Mouse (Mus musculus) kidney, postnatal 4 days (tissue): ENCODE measurements around the gene Spcs2.

Experiments used
- DNase-seq, 2 experiments: peaks; one replicate each; pipeline ENCODE4 v3.0.0; 2021; ENCODE audit warnings: mixed read lengths in 2 of 2

Spcs2 gene

DNA sequence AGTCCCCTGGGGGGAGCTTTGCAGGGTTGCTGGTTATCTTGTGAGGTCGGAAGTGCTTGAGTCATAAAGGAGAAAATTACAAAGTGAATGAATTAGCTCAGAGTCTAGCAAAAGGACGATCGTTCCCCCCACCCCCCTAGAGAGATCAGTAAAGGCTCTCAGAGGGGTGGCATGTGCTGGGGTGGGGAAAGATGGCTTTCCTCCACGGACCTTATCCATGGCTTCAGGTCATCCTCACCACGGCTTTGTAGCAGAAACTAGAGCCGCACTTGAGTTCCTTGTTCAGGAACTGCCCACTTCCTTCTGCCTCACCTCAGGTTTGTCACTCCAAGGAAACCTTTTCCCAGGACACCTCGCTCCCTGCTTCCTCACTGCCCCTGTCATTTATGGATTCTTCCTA, at the start of gene Spcs2:
Gene Spcs2 (minus strand): TSS at position 101 of the 400 bp plus-strand sequence.
- DNase-seq = no peak

DNA sequence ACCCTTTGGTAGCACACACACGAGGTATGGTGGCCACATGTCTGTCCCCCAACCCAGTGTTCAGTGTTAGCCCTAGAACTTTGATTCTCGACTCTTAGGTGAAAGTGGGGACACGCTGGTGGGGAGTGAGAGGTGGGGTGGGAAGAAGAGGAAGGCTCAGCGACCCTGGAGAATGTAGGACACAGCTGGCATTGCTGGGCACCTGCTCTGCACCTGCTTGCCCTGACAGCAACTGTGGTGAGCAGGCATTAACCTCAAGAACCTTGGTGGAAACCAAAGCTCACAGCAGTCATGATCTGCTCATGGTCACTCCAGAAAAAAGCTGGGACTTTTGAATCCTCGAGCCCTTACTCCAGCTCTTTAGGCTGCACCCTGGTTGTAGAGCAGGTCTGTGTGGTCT, 47.8 kb upstream of the Spcs2 start:
- DNase-seq = no peak

DNA sequence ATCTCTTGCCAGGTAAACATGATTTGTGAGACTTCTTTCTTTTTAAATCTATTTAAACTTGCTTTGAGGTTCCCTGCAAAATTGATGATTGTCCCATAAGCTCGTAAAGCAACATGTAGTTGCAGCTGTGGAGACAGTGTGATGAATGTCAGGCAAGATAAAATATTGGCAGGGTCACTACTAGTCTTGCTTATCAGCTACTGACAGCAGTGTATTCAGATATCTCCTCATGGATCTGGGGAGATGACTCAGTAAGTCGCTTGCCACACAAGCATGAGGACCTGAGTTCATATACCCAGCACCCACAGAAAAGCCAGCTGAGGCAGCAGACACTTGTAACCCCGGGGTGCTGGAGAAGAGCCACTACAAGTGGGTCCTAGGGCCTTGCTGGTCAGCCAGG, 44.2 kb upstream of the Spcs2 start:
- DNase-seq = no peak

DNA sequence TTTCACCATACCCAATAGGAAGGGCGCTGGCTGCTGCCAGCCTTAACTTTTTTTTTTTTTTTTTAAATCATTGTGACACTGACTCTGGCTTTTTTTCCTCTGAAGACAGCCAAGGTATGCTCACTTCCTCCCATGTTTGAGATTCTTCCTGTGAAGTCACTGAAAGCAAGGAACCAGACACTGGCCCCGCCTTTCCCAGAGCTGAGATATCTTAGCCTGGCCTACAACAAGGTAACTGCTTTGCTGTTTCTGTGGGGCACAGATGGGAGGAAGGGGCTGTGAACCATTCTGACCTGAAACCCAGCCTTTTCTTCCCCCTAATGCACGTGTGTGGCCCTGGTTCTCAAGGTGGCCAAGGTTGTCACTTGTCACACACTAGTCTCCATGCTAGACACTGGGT, 43.1 kb upstream of the Spcs2 start:
- DNase-seq = no peak

DNA sequence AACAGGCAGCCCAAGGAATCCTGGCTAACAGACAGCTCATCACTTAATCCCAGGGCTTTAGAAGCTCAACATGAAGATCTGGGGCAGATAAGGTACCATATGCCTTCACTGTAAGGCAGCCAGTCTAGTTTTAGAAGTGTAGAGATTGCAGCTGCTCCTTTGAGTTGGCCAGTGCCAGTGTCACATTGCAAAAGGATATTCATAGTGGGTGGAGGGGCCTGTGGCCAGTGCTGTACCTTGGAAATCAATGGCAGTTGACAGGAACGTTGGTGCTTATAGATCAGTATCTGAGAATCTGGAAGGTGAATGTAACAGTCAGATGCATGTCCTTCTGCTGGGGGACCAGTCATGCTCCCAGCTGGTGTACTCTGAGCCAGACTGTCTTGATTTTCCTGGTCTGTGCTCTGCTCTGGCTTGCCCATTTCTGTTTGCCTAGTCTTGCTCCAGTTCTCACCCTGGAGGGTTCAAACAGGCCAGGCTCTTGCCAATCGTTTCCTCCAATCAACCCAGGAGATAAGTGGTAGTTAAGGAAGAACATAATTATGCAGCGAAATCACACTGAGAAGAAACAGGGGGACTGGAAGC, 41.3 kb upstream of the Spcs2 start:
- no peak for DNase-seq

DNA sequence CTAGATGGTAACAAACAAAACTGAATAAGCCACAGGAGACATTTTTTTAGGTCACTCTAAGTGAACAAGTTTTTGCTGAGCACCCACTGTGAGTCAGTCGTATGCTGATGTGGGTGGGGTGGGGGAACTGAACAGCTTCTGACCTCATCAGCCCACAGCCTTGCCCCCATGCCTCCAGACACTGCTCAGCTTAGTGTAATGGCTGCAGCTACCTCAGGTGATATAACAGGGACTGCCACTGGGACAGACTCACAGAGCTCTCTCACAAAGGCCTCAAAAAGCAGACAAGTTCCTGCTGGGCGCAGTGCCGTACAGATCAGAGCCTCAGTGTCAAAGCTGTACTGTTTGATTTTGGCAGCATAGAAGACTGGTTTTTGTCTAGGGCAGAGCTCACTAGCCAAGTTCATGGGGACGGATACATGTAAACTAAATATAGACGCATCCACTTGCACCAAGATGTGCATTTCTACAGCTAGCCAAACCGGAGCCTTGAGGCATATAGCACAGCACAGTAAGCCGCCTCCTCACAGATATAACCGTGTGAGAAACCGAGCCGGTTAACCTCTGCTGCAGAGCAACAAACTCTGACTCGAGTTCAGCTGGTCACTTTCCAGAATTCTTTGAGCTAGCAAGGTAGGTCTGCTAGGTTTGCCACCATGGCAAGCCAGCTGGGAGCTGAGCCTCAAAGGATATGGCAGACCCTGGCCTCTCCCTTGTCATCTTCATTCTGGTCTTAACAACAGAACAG, 39.8 kb upstream of the Spcs2 start:
- DNase-seq = no peak

DNA sequence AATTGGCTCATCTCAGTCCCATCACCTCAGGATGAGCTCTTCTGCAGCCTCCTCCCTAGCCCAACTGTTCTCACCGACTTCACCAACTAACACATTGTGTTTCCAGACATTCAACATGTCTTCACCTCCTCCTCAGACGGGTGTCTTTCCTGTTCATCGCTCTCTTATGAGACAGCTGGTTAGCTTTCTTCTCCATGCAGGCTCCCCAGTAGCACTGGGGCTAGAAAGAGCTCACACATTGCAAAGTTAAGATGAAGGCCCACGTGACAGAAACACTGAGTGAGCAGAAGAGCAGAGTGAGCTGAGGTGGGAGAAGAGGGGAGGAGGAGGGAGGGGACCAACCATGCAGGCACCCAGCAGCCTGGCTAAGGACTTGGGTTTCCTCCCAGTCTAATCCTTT, 38.9 kb upstream of the Spcs2 start:
- no peak for DNase-seq

DNA sequence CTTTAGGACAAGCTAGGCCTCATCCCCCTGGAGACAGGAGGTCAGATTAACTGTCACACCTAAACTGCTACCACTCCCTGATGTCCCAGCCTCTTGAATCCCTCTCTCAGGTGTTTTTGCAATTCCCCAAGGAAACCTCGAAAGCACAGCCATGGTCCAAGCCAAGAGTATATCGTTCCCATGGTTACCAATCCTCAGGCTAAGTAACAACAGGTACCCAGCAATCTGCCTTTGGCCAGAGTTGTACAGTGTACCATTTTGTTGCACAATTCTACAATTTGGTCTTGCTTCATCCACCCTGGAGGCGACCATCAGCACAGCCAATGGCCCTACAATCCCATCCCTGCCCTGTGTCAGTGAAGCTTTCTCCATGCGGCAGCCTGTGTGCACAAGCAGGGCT, 33.6 kb upstream of the Spcs2 start:
- no peak for DNase-seq

DNA sequence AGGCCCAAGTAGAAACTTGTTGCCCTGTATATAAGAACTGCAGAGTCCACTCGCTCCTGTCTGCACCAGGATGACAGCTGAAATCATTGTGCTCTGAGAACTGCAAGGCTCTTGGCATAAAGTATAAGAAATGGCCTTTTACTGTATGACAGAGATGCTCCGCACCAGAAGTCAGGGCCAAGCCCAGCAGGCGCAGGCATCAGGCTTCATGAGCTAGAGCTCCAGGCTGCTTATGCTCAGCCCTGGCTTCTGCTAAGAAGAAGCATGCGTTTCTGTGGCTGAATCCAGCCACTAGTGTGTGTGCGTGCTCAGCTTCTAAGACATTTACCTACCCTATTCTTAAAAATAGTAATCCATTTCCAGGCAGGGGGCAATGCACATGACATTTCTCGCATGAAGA, 31.2 kb upstream of the Spcs2 start:
- no peak for DNase-seq

DNA sequence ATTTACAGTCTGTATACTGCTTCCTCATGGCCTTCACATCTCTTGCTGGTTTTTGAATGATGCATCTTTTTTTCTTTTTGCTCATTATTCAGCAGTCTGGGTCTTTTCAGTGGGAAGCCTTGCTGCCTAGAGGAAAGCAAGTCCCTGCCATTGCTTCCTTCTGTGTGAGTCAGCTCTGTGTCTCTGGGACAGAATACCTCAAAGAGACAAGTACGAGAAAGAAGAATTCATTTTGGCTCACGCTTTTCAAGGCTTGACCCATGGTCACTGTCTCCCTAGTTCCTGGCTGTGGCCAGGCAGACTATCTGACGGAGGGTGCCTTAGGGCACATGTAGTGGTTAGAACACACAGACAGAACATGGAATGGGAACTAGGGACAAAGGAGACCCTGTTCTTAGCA, 30.7 kb upstream of the Spcs2 start:
- no peak for DNase-seq

DNA sequence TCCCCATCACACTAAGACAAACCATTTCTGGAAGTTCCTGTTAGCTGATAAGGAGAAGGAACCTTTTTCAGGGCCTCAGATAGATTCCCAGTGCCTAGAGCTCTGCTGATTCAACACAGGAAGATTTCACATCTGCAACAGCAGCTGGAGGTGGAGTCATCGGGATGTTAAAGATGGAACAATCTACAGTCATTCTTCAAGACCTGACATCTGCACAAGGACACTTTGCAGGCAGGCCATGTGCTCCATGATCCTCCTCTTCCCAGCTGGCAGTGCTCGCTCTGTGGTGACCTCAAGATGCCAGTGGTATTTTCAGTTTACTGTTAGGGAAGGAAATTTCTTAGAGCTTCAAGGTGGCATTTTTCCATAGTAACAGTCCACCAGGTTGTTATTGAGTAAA, 29.1 kb upstream of the Spcs2 start:
- DNase-seq = no peak

DNA sequence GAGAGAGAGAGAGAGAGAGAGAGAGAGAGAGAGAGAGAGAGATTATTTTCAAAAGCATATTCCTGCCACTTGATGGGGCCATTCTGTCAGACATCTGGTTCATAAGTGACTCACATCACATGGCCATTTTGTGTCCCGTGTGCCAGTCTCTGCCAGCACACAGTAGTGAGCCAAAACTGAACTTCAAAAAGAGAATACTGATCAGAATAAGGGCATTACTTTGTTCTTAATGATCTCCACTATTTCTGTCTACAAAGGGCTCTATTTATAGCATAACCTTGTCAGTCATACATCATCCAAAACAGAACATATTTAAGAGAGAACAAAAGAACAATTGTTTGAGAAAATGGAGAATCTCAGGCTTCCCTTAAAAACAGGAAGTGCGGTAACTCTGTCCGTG, 28.2 kb upstream of the Spcs2 start:
- DNase-seq = no peak

DNA sequence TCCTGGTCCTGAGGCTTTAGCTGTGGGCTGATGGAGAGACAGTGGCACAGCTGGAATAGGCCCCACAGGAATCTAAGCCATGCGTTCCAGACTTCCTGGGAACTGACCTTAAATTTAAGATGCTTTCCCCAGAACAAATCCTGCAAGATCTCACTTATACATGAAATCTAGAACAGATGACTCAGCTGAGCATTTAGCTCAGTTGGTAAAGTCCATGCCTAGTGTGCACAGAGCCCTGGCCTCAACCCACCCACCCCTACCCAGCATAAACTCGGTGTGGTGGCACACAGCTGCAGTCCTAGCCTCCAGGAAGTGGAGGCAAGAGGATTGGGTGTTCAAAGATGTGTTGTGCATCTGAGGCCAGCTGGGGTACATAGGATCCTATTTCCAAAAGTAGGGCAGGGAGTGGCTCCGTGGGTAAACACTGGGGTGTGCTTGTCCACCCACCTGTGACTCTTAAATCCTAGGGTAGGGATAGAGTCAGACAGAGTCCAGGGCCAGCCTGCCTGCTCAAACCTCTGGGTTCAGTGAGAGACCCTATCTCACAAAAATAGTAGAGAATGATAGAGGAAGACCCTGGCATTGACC, 27.0 kb upstream of the Spcs2 start:
- DNase-seq = no peak

DNA sequence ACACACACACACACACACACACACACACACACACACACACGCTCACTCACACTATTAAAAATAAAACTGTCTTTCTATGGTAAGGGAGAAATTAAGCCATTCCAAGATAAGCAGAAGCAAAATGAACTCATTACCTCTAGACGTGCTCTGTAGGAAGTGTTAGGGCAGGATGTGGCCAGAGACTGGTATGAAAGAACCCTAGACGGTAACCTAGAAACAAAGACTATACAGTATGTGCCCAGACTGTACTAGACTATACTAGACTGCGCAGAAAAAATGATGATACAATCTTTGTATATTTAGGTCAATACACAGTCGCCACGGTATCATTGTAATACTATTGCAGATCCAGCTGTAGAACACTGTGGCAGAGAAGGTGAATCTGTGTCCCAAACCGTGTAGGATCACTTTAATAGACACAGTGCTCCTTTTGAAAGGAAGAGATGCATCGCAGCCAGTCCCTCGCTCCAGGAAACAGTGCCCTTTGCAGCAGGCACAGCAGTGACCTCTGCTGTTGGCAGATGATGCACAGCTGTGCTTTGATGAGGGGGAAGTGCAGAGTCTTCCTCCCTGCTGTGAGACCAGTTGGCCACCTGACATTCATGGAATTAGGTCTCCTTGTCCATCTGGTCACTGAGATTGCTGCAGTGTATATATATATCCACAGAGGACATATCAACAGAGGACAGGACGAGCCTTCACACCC, 26.1 kb upstream of the Spcs2 start:
- DNase-seq = peak; percentile 9 to 19

DNA sequence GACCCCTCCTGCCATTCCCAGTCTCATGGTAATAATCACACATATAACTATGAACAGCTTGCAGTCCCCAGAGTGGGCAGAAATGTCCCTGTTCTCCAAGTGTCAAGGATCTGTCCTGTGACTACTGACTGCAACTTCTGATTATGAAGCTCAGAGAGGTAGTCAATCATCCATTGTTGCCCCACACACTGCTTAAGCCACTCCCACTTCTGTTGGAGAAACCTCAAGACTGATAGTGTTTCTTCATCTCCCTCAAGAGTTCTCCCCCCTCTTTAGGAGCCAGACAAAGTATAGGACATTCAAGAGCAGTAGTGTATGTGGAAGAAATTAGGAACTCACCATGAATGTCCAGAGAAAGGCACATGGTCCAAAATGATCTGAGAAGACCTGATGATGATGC, 24.5 kb upstream of the Spcs2 start:
- DNase-seq = no peak

DNA sequence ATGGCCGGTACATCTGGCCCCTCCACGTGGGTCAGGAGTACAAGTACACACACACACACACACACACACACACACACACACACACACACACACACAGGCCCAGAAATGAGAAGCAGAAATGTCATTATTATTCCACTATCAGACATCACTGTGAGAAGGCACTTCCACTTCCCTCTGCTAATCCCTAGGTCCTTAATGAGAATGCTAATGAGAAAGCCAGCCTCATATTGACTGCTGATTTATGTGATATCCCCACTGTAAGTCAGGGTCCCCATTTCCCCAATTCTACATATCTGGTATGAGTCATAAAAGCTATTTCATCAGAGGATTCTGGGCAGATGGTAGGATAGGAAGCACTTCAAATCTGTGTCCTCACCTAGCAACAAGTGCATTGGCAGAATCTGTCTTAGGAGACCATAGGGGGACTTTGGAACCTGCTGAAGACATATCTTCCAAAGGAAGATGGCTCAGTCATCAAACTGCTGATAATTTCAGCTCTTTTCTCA, 24.0 kb upstream of the Spcs2 start:
- no peak for DNase-seq

DNA sequence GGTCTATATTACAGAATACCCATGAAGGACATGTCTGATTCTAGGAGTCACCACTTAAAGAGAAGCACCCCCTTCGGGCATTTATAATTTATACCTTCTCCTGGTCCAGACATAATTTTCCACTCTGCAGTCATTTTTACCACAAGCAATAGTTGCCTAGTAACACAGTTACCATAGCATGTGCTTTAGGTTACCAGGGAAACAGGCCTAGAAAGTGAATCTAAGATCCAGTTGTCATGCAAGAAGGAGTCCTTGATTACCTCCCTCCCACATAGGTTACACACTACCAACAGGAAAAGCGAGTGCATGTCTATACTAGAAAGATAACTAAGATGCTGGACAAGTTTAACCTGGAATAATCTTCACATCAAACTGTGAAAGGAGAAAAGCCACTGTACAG, 15.0 kb upstream of the Spcs2 start:
- DNase-seq = no peak

DNA sequence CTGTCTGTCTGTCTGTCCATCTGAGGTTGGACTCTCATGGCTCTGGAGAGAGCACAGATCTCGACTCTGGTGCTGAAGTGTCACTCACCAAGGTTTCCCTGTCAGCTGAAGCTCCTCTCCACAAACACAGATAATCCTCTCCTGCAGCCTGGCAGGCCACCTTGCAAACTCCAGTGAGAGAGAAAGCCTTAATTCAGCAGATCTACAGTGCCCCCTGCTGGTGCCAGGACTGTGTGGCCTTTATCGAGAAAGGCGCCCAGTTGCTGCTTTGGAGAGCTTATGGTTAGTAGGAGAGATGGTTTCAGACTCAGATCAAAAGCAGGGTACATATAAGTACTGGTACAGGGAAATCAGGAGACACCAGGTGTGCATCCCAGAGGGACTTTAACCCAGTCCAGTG, 13.1 kb upstream of the Spcs2 start:
- peak; percentile 89 to 90 for DNase-seq

DNA sequence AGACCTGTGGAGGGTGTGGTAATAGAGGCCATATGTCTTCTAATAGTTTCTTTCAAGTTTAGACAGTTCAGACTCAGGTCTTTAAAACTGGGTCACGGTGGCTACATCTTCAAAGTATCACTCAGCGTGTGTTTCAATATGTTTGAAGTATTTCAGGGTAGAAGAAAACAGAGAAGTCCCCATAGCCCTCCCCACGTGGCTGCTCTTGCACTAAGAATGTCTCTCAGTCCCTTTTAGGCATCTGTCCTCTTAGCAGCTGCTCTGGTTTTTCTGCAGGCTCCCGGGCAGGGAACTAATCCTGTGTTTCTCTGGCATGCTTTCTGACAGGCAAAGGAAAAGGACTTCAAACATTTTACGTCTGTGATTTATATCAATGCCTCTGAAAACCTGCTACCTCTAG, 12.6 kb upstream of the Spcs2 start:
- DNase-seq = no peak

DNA sequence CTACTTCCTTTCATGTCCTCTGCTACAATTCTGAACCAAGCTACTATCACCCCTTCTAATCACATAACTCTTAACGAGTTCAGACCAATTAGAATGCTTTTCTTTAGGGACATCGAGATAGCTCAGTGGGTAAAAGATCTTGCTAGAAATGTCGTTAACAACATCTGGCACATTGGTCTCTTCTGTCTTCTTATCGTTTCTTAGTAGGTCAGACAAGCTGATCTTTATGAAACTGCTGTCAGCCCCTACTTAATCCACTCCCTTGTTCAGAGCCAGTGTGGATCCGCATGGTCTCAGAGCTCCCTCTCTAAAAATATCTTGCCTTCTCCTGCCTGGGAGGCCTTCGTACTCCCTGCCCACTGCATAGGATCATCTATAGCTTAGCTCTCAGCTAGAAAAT, 10.7 kb upstream of the Spcs2 start:
- DNase-seq = no peak

DNA sequence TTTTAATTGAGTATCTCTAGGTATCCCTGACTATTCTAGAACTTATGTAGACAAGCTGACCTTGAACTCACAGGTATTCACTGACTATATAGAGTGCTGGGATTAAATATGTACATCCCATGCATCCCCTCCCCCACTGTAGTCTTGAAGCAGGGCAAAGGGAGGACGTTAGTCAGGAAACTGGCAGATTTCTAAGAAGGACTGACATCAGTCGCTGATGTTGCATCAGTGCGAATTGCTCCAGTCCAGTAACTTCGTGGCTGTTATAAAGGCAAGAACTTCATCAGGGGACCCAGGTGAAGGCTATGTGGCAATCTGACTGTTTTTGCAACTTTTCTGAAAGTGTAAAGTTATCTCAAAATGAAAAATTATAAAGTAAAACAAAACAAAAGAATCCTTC, 6.0 kb upstream of the Spcs2 start:
- DNase-seq = no peak

DNA sequence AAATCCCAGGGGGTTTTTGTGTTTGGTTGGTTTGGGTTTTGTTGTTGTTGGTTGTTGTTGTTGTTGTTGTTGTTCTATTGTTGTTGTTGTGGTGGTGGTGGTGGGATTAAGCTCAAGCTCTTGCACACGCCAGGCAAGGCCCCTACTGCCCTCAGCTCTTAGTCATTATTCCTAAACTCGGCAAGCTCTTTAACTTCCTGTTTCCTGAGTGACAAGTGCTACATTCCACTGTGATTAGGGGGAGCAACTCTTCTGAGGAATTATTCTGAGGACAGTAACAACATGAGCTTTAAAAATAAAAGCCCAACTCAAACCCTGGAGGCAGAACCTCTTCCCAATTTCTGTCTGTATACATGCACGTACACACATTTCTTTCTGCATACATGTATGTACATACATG, 2.0 kb upstream of the Spcs2 start:
- DNase-seq = no peak

DNA sequence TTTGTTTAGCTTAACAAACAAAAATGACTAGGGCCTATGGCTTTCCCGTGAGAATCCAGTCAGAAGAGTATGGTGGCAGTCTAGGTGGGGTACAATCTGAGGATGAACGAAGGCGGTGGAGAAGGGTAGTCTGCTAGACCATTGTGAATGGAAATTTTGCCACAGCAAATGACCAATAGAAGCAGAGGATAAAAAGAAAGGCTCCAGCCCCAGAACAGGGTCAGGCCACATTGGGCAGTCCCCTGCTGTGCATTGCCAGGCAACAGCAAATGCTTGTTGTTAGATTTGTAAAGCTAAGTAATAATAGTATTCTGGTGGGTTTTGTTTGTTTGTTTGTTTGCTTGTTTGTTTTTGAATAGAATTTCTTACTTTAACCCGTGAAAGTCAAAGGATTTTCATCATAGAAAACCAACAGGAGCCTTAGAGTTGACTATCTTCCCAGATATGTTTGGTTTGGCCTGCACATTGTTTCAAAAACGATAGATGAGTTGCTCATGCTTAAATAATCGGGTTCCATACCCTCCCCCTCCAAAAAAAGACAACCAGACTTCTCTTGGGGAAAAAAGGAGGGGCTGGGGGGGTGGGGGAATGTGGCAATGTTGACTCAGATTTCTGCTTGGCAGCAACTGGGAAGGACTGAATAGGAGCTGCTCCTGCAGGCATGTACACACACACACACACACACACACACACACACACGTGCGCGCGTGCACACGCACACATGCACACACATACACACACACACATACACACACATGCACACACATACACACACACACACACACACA, 1.2 kb upstream of the Spcs2 start:
- DNase-seq = no peak
